Mouse (Mus musculus): ENCODE results near the gene Rnf144a. TPM values are rescaled to one million over a fixed set of nuclear protein-coding genes. Genes with fewer than 3 reads are reported as not detected.
"Not testable (repeated sequence)": the region's sequence is repeated elsewhere in the genome, so short reads cannot be mapped to it uniquely, and the experiment has no call there.

Rnf144a gene
- polyA plus RNA-seq, 1 experiment from 2014 or later = 40.2 TPM

DNA sequence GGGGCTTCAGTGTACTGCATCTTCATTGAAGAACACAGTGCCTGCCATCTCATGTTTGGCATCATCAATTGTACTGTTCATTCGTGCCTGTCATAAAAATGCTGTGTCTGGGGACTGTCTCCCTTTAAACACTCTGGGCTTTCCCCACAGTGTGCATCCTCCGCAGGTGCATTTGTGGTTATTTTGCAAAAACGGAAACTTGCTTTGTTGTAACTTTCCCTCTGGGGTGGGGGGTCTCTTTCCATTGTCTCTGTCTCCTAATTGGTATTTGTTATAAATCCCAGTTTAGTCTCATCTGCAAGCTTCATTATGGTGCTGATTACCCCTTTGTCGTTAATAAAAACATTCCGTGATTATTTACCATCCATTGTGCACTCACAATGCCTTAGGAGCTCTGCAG is 112.2 kb downstream of the Rnf144a start:
- peaks cover 7% of the 10 kb centered on the region for H3K4me1 ChIP-seq
- H3K4me3 ChIP-seq = no peak overlapping the region
- H3K4me2 ChIP-seq (replicated peaks) = no peak overlapping the region
- no peaks in the 10 kb centered on the region for H3K36me3 ChIP-seq
- no peaks in the 10 kb centered on the region for H3K9me3 ChIP-seq
- ATAC-seq (replicated peaks) = no peak
- no peak overlapping the region for H3K9ac ChIP-seq (replicated peaks)
- no peaks in the 10 kb centered on the region for H3K27me3 ChIP-seq
- 34% methylated on average over 5 of the region's 5 CpGs for WGBS
- H3K27ac ChIP-seq (replicated peaks) = no peak overlapping the region

DNA sequence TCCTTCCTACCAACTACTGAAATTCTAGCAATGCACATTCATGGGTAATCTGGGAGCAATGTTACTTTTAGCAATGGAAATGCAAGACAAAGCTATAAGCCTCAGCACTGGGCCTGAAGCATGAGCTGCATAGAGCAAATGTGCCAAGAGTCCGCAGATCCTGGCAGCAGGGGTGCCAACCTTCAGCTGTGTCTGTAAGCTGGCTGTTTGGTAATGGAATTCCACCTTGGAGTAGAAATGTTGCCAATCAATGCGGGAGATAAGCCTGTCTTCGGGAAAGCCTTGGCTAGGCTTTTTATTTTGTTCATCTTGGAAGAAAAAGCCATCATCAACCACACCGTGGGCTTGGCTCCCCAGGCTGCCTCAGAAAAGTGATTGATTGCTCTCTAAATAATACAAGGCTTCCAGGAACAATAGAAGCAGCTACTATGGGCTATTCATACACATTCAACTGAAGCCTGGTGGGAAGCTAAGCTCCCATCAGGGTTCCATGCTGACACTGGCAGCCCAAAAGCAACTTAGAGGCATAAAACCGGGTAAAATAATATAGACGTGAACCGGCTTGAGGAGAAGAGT is 115.5 kb downstream of the Rnf144a start:
- no peaks in the 10 kb centered on the region for H3K27me3 ChIP-seq
- no peaks in the 10 kb centered on the region for H3K9me3 ChIP-seq
- no peak overlapping the region for H3K4me3 ChIP-seq
- H3K36me3 ChIP-seq = no peaks in the 10 kb centered on the region
- no peak overlapping the region for H3K27ac ChIP-seq (replicated peaks)
- H3K4me2 ChIP-seq (replicated peaks) = no peak overlapping the region
- H3K9ac ChIP-seq (replicated peaks) = no peak overlapping the region
- 6% methylated on average over 7 of the region's 7 CpGs for WGBS
- H3K4me1 ChIP-seq = peaks cover 7% of the 10 kb centered on the region
- ATAC-seq (replicated peaks) = no peak

DNA sequence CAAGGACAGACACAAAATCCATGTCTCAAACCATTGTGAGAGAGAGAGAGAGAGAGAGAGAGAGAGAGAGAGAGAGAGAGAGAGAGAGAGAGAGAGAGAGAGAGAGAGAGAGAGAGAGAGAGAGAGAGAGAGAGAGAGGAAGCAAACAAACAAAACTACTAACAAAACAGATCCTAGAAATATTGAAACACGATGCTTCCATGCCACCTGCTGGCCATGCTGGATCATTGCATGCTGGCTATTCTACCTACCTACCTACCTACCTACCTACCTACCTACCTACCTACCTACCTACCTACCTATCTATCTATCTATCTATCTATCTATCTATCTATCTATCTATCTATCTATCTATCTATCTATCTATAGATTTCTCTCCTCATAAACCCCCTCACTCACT is 119.1 kb downstream of the Rnf144a start:
- H3K27me3 ChIP-seq; H3K4me1 ChIP-seq; H3K4me2 ChIP-seq (replicated peaks); H3K36me3 ChIP-seq; H3K27ac ChIP-seq (replicated peaks); H3K9me3 ChIP-seq; H3K9ac ChIP-seq (replicated peaks); ATAC-seq (replicated peaks); H3K4me3 ChIP-seq: not testable (repeated sequence)
- 0% methylated on average over 1 of the region's 1 CpGs for WGBS

DNA sequence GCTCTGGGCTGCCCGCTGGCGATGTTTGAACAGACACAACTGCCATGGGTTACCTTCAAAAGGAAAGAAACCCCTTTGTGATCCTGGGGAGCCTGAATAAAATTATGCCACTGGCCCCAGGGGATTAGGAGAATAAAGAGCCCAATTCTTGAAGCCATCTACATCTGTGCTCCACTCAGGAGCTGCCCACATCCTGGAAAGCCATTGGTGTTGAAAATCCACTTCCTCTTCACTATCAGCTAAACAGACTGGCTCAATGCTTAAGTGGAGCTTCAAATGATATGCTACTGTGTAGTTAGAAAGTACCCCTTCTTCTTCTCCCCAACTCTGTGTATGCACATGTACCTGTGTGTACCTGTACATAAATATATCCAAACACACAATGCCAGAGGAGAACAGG is 125.9 kb downstream of the Rnf144a start:
- no peak for ATAC-seq (replicated peaks)
- H3K4me2 ChIP-seq (replicated peaks) = no peak overlapping the region
- 70% methylated on average over 2 of the region's 2 CpGs for WGBS
- no peaks in the 10 kb centered on the region for H3K36me3 ChIP-seq
- no peak overlapping the region for H3K9ac ChIP-seq (replicated peaks)
- no peak overlapping the region for H3K27ac ChIP-seq (replicated peaks)
- H3K27me3 ChIP-seq = no peaks in the 10 kb centered on the region
- no peak overlapping the region for H3K4me3 ChIP-seq
- no peaks in the 10 kb centered on the region for H3K4me1 ChIP-seq
- no peaks in the 10 kb centered on the region for H3K9me3 ChIP-seq

DNA sequence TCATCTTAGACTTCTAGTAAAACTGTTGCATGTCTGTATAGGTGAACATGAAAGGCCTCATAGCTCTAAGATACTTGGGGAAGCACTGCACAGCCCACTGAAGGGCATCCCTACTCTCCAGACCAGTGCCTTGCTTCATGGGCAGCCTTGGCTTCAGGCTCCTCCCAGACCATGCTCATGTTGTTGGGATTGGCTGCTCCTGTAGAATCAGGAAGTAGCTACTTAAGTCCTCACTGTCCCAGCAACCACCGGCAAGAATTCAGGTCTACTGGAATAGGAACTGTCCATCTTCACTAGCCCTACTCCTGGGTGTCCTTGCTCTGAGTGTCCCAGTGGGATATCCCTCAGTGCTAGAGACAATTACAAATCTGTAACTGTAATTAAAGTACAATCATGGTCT is 126.7 kb downstream of the Rnf144a start:
- ATAC-seq (replicated peaks) = no peak
- H3K27ac ChIP-seq (replicated peaks) = no peak overlapping the region
- no peak overlapping the region for H3K9ac ChIP-seq (replicated peaks)
- H3K4me2 ChIP-seq (replicated peaks) = no peak overlapping the region
- H3K4me3 ChIP-seq = no peak overlapping the region
- no peaks in the 10 kb centered on the region for H3K36me3 ChIP-seq
- H3K4me1 ChIP-seq = no peaks in the 10 kb centered on the region
- no peaks in the 10 kb centered on the region for H3K9me3 ChIP-seq
- WGBS = 85% methylated on average over 1 of the region's 1 CpGs
- no peaks in the 10 kb centered on the region for H3K27me3 ChIP-seq

DNA sequence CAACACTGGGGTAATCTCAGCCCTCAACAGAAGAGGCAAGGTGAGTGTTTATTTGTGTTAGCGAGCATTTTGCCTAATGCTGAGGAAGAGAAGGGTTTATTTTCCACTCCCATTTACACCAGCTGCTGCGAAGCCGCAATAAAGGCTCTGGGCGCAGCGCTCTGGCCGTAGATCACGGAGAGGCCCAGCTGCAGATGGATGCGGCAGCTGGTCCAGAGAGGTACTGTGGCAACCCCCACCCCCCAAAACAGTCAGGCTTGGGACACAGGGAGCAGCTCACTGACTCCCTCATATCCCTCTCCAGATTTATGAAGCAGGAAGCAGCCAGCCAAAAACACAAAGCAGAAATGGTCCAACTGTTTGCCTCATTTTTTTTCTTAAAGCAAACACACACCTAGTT is 129.1 kb downstream of the Rnf144a start:
- Histone ChIP-seq H3K9me3 (no peaks in the 10 kb centered on the region), H3K27ac (replicated peaks) (no peak overlapping the region), H3K4me3 (no peak overlapping the region), H3K27me3 (no peaks in the 10 kb centered on the region), H3K36me3 (no peaks in the 10 kb centered on the region), H3K9ac (replicated peaks) (no peak overlapping the region), H3K4me2 (replicated peaks) (no peak overlapping the region), H3K4me1 (peaks cover 3% of the 10 kb centered on the region)
- 83% methylated on average over 8 of the region's 8 CpGs for WGBS
- ATAC-seq (replicated peaks) = no peak

DNA sequence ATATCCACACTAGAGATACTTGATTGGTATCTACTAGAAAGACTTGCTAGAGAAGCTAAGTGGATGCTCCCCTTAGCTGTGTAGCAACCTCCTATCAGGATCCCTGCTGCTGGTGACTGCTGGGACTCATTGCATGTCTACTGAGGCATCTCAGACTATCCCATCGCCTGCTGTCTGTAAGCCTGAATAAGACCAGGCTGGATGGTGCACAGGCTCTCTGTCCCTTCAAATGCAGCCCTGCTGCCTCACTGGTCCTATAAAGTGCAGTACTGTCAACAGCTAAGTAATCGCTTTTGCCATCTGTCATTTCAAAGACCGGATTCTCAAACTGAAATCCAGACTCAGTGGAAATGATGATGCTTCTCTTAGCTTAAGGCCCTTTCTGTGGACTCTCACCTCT is 129.6 kb downstream of the Rnf144a start:
- WGBS = 82% methylated on average over 3 of the region's 3 CpGs
- H3K27ac ChIP-seq (replicated peaks) = no peak overlapping the region
- H3K36me3 ChIP-seq = no peaks in the 10 kb centered on the region
- H3K4me1 ChIP-seq = peaks cover 4% of the 10 kb centered on the region
- no peaks in the 10 kb centered on the region for H3K9me3 ChIP-seq
- H3K27me3 ChIP-seq = no peaks in the 10 kb centered on the region
- no peak for ATAC-seq (replicated peaks)
- no peak overlapping the region for H3K4me2 ChIP-seq (replicated peaks)
- no peak overlapping the region for H3K4me3 ChIP-seq
- H3K9ac ChIP-seq (replicated peaks) = no peak overlapping the region

DNA sequence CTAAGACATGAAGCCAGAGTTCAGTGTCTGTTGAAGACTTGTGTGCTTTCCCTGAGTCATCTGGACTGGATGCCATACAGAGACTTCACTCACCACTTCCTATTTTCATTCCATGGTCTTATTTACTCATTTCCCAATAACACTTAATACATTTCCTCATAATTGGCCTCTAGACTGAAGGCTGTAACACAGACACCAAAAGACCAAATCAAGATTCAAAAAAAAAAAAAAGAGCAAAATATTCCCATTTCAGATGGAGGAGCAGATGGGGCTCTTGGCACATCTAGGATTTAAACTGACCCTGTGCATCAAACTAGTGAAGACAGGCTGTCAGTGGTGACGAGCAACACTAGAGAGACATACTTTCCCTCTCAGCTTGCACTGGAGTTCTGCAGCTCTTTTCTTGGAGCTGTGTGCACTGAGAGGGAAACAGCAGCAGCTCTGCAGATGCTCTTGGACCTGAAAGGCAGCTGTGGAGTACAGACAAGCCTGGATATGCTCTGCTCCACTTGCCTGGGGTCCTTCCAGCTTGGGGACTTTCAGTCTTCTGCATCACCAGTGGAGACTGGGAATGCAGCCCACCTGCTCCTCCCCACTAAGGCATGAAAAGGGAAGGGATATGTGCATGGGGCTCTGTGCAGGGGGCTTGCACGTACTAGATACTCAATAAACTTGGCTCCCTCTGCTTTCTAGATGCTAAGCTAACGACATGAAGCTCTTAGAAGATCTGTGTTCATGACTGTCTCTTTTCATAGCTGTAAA is 134.2 kb downstream of the Rnf144a start:
- no peak overlapping the region for H3K9ac ChIP-seq (replicated peaks)
- 0 out of 2 replicates have a peak, but pooled peaks have one; percentile 52 for ATAC-seq (replicated peaks)
- H3K4me3 ChIP-seq = no peak overlapping the region
- H3K9me3 ChIP-seq = no peaks in the 10 kb centered on the region
- H3K27ac ChIP-seq (replicated peaks) = peak overlapping the region; percentile 70
- peaks cover 16% of the 10 kb centered on the region for H3K4me1 ChIP-seq
- H3K27me3 ChIP-seq = no peaks in the 10 kb centered on the region
- no peaks in the 10 kb centered on the region for H3K36me3 ChIP-seq
- no peak overlapping the region for H3K4me2 ChIP-seq (replicated peaks)
- 55% methylated on average over 3 of the region's 3 CpGs for WGBS

DNA sequence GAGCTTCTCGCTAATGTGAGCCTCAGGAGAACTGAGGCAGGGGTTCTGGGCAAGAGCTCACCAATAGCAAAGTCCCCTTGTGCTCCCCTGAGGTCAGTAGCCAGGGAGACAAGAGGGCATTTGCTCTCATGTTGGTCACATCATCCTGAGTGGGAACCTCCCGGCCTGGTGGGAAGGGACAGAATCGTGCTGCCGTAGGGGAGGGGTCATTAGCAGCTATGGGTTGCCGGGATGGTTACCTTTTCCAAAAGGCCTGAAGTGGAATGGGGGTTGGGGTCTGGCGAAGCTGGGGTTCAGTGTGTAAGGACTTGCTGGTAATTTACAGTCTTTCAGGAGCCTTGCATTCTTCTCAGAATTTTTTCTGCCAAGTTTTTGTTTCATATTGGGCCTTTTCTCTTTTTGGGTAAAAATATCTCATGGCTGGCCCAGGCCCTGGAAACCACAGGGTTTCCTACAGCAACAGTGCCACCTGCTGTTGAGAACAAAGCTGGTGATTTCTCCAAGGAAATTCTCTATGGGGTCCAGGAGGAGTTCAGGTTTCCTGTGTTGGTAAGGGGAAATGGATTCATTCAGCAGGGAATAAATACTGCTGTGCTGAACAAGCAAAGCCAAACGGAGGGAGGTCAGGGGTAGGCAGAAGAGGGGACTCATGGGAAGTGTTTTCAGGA is 137.9 kb downstream of the Rnf144a start:
- WGBS = 24% methylated on average over 7 of the region's 7 CpGs
- H3K4me1 ChIP-seq = peaks cover 16% of the 10 kb centered on the region
- H3K9me3 ChIP-seq = no peaks in the 10 kb centered on the region
- H3K27me3 ChIP-seq = no peaks in the 10 kb centered on the region
- no peak overlapping the region for H3K4me2 ChIP-seq (replicated peaks)
- H3K36me3 ChIP-seq = no peaks in the 10 kb centered on the region
- H3K9ac ChIP-seq (replicated peaks) = no peak overlapping the region
- H3K4me3 ChIP-seq = no peak overlapping the region
- peak overlapping the region; percentile 66 for H3K27ac ChIP-seq (replicated peaks)
- ATAC-seq (replicated peaks) = peak; percentile 67

DNA sequence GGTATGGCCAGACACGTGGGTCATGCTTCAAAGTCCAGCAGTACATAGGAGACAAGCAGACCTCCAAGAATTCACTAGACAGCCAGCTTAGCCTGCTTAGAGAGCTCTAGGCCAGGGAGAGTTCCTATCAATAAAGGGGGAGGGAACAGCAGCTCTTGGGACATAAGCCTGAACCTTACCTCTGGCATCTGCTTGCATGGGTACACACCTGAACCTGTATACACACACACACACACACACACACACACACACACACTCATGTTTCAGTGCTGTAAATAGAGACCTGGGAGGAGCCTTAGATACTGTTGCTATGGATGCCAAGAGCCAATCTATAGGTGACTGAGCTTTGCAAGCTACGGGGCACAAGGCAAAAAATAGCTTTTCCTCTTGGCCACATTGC is 138.5 kb downstream of the Rnf144a start:
- ATAC-seq (replicated peaks) = peak; percentile 44
- no peaks in the 10 kb centered on the region for H3K9me3 ChIP-seq
- H3K4me3 ChIP-seq = no peak overlapping the region
- peaks cover 16% of the 10 kb centered on the region for H3K4me1 ChIP-seq
- H3K9ac ChIP-seq (replicated peaks) = no peak overlapping the region
- H3K4me2 ChIP-seq (replicated peaks) = no peak overlapping the region
- peak overlapping the region; percentile 66 for H3K27ac ChIP-seq (replicated peaks)
- H3K27me3 ChIP-seq = no peaks in the 10 kb centered on the region
- 68% methylated on average over 2 of the region's 2 CpGs for WGBS
- H3K36me3 ChIP-seq = no peaks in the 10 kb centered on the region

Measured in forebrain, embryonic 15.5 days (tissue).